Mouse (Mus musculus): ENCODE results near the gene Lrfn1. TPM values are rescaled to one million over a fixed set of nuclear protein-coding genes. Genes with fewer than 3 reads are reported as not detected.
"Not testable (repeated sequence)": the region's sequence is repeated elsewhere in the genome, so short reads cannot be mapped to it uniquely, and the experiment has no call there.

Lrfn1 gene
- polyA plus RNA-seq, 1 experiment from 2014 or later = 4.4 TPM

DNA sequence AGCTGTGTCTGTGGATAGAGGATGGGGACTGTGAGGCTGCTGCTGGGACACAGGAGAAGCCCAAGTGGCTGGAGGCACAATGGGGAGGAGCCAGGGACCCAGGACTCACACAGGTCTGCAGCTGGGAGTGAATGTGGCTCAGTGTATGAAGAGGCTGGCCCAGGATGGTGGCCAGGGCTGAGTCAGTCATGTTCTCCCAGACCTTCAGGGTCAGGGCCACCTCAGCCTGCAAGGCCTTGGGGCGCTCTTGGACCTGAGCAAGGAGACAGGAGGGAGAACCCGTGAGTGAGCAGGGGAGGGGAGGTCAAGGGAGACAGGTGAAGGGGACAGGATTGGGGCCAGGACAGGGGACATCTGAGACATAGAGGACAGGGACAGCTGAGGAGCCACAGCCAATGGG is 57.3 kb downstream of the Lrfn1 start:
- WGBS = no CpG with 5 or more reads among the region's 2 CpGs
- not testable (repeated sequence) for H3K4me1 ChIP-seq (ENCODE audit: control insufficient read depth, insufficient read depth, low read length); H3K27me3 ChIP-seq (ENCODE audit: control insufficient read depth, insufficient read depth, low read length); H3K27ac ChIP-seq (replicated peaks; ENCODE audit: low read depth, low read length); DNase-seq (ENCODE audit: low spot score); H3K4me2 ChIP-seq (ENCODE audit: low read depth, low read length); H3K9me3 ChIP-seq (replicated peaks; ENCODE audit: control insufficient read depth, low read length); ATAC-seq (replicated peaks; ENCODE audit: insufficient number of reproducible peaks, low FRiP score, low TSS enrichment, low read depth); H3K9ac ChIP-seq (replicated peaks; ENCODE audit: low read length); H3K36me3 ChIP-seq (replicated peaks; ENCODE audit: control insufficient read depth, insufficient read depth, low read depth, low read length); H3K4me3 ChIP-seq (ENCODE audit: low read depth, low read length)

DNA sequence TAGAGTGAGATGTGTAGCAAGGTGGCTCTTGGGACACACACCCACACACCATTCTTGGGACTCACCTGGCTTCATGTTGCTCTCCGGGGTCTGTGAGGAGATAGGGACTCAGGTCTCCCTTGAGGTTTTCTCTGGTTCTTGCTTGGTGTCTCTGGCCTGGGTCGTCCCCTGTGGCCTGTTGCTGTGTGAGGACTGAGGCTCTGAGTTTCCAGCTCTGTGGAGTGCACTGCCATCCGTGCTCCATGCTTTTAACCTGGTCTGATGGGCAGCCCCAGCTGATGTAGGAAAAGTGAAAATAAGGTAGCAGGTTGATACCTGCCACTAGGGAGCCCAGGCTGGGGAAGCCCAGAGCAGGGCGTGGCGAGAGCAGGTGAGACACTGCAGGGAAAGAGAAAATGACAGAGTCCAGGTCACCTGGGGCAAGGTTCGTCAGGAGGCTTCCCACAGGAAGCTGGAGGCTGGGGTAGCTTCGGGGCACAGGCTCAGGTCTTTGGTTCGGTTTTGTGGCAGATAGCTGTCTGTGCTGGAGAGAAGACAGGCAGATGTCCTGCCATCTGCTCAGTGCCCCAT is 58.7 kb downstream of the Lrfn1 start, which contains the start of gene Ifnl2:
TSS of gene Ifnl2 (minus strand) at position 51 of the 570 bp plus-strand sequence.
- H3K27ac ChIP-seq (replicated peaks; ENCODE audit: low read depth, low read length); ATAC-seq (replicated peaks; ENCODE audit: insufficient number of reproducible peaks, low FRiP score, low TSS enrichment, low read depth); DNase-seq (ENCODE audit: low spot score); H3K9me3 ChIP-seq (replicated peaks; ENCODE audit: control insufficient read depth, low read length); H3K4me2 ChIP-seq (ENCODE audit: low read depth, low read length); H3K4me3 ChIP-seq (ENCODE audit: low read depth, low read length); H3K4me1 ChIP-seq (ENCODE audit: control insufficient read depth, insufficient read depth, low read length); H3K27me3 ChIP-seq (ENCODE audit: control insufficient read depth, insufficient read depth, low read length); H3K36me3 ChIP-seq (replicated peaks; ENCODE audit: control insufficient read depth, insufficient read depth, low read depth, low read length); H3K9ac ChIP-seq (replicated peaks; ENCODE audit: low read length): not testable (repeated sequence)
- 69% methylated on average over 8 of the region's 8 CpGs for WGBS

GRCm38 (mm10) chr7:28511441-28511840 is 59.7 kb downstream of the Lrfn1 start:
- no peaks in the 10 kb centered on the region for H3K4me1 ChIP-seq (ENCODE audit: control insufficient read depth, insufficient read depth, low read length)
- DNase-seq (ENCODE audit: low spot score) = no peak
- H3K9ac ChIP-seq (replicated peaks; ENCODE audit: low read length) = no peak overlapping the region
- no peaks in the 10 kb centered on the region for H3K36me3 ChIP-seq (replicated peaks; ENCODE audit: control insufficient read depth, insufficient read depth, low read depth, low read length)
- H3K9me3 ChIP-seq (replicated peaks; ENCODE audit: control insufficient read depth, low read length) = no peaks in the 10 kb centered on the region
- whole genome bisulfite sequencing = 75% methylated on average over 8 of the region's 8 CpGs
- no peak overlapping the region for H3K4me2 ChIP-seq (ENCODE audit: low read depth, low read length)
- no peak overlapping the region for H3K27ac ChIP-seq (replicated peaks; ENCODE audit: low read depth, low read length)
- no peaks in the 10 kb centered on the region for H3K27me3 ChIP-seq (ENCODE audit: control insufficient read depth, insufficient read depth, low read length)
- ATAC-seq (replicated peaks; ENCODE audit: insufficient number of reproducible peaks, low FRiP score, low TSS enrichment, low read depth) = no peak
- H3K4me3 ChIP-seq (ENCODE audit: low read depth, low read length) = no peak overlapping the region

Other genes starting within 250 kb of the Lrfn1 start
- gene Eid2, start 184.1 kb upstream of the Lrfn1 start, polyA plus RNA-seq (2014; fragmentation: Nextera tagmentation; extraction: Ambion mirVana) = 10.4 and 19.9 TPM in 2 replicates
- gene Eid2b, start 174.2 kb upstream of the Lrfn1 start, polyA plus RNA-seq (2014; fragmentation: Nextera tagmentation; extraction: Ambion mirVana) = 13.7 and 17.5 TPM in 2 replicates
- gene Selenov, start 160.8 kb upstream of the Lrfn1 start, polyA plus RNA-seq (2014; fragmentation: Nextera tagmentation; extraction: Ambion mirVana) = not detected in 2 replicates
- 9.9 and 11.8 TPM in 2 replicates for gene Dll3, start 149.7 kb upstream of the Lrfn1 start, polyA plus RNA-seq (2014; fragmentation: Nextera tagmentation; extraction: Ambion mirVana)
- 172 and 177 TPM in 2 replicates for gene Timm50, start 139.9 kb upstream of the Lrfn1 start, polyA plus RNA-seq (2014; fragmentation: Nextera tagmentation; extraction: Ambion mirVana)
- gene Supt5, start 113.2 kb upstream of the Lrfn1 start, polyA plus RNA-seq (2014; fragmentation: Nextera tagmentation; extraction: Ambion mirVana) = 72.3 and 73.9 TPM in 2 replicates
- 988 and 991 TPM in 2 replicates for gene Rps16, start 101.3 kb upstream of the Lrfn1 start, polyA plus RNA-seq (2014; fragmentation: Nextera tagmentation; extraction: Ambion mirVana)
- gene Plekhg2, start 79.4 kb upstream of the Lrfn1 start, polyA plus RNA-seq (2014; fragmentation: Nextera tagmentation; extraction: Ambion mirVana) = 38.8 and 50.0 TPM in 2 replicates
- 4.7 and 5.5 TPM in 2 replicates for gene Zfp36, start 71.7 kb upstream of the Lrfn1 start, polyA plus RNA-seq (2014; fragmentation: Nextera tagmentation; extraction: Ambion mirVana)
- gene Med29, start 59.3 kb upstream of the Lrfn1 start, polyA plus RNA-seq (2014; fragmentation: Nextera tagmentation; extraction: Ambion mirVana) = 50.1 and 50.6 TPM in 2 replicates
- 80.0 and 81.4 TPM in 2 replicates for gene Paf1, start 59.0 kb upstream of the Lrfn1 start, polyA plus RNA-seq (2014; fragmentation: Nextera tagmentation; extraction: Ambion mirVana)
- 8.3 and 8.9 TPM in 2 replicates for gene Gmfg, start 14.5 kb upstream of the Lrfn1 start, polyA plus RNA-seq (2014; fragmentation: Nextera tagmentation; extraction: Ambion mirVana)
- not detected in 2 replicates for gene Ifnl2, start 58.5 kb downstream of the Lrfn1 start, polyA plus RNA-seq (2014; fragmentation: Nextera tagmentation; extraction: Ambion mirVana)
- not detected in 2 replicates for gene Ifnl3, start 70.9 kb downstream of the Lrfn1 start, polyA plus RNA-seq (2014; fragmentation: Nextera tagmentation; extraction: Ambion mirVana)
- not detected in 2 replicates for gene Sycn, start 88.9 kb downstream of the Lrfn1 start, polyA plus RNA-seq (2014; fragmentation: Nextera tagmentation; extraction: Ambion mirVana)
- gene Nccrp1, start 95.3 kb downstream of the Lrfn1 start, polyA plus RNA-seq (2014; fragmentation: Nextera tagmentation; extraction: Ambion mirVana) = not detected in 2 replicates
- gene Samd4b, start 146.2 kb downstream of the Lrfn1 start, polyA plus RNA-seq (2014; fragmentation: Nextera tagmentation; extraction: Ambion mirVana) = 29.4 and 30.9 TPM in 2 replicates
- gene Pak4, start 146.2 kb downstream of the Lrfn1 start, polyA plus RNA-seq (2014; fragmentation: Nextera tagmentation; extraction: Ambion mirVana) = 25.6 and 28.6 TPM in 2 replicates
- gene Acp7, start 179.4 kb downstream of the Lrfn1 start, polyA plus RNA-seq (2014; fragmentation: Nextera tagmentation; extraction: Ambion mirVana) = not detected in 2 replicates
- gene Fbxo27, start 240.9 kb downstream of the Lrfn1 start, polyA plus RNA-seq (2014; fragmentation: Nextera tagmentation; extraction: Ambion mirVana) = 6.1 and 7.2 TPM in 2 replicates

All from embryonic facial prominence, embryonic 11.5 days (tissue).